In genomic region chr3:145951287-145952165, GRCm38 (mm10) we compare ENCODE assay signal across 11 mouse cellular contexts. TPM values are rescaled to one million over a fixed set of nuclear protein-coding genes. Genes with fewer than 3 reads are reported as not detected.
A peak's percentile ranks its signal among the peaks of the same experiment; 100 is the strongest.
DNase-seq lines count a peak whose midpoint lies in the region; ATAC-seq and TF ChIP-seq lines count a peak whose summit lies in the region.
"Had no signal": no experiment of that assay in that cellular context is flagged by ENCODE, and none has a peak within 500 bp of the region (broad histone marks: within the 10 kb centered on the region; RNA-seq: fewer than 3 reads in every experiment).

No protein-coding gene starts in this region.

- no peaks in the 10 kb centered on the region for H3K27me3 ChIP-seq in cerebellum, adult 2 months (ENCODE audit: control insufficient read depth, insufficient read depth, low read length)

- WGBS in cerebellum, adult 2 months = 63% methylated on average over 17 of the region's 17 CpGs

- H3K4me1 ChIP-seq in cerebellum, adult 2 months (ENCODE audit: control insufficient read depth, insufficient read depth, low read length) = no peaks in the 10 kb centered on the region

- peak; percentile 66 for ATAC-seq in CD4-positive, CD25-positive, alpha-beta regulatory T cell, adult 4 months
- peak; percentile 55 to 71 for ATAC-seq in hematopoietic stem cell, adult 5-6 weeks (replicated peaks in 1 of 2; ENCODE audit: insufficient read depth in 1 of 2, low FRiP score in 2 of 2, low TSS enrichment in 1 of 2, low read depth in 1 of 2, poor library complexity in 2 of 2, severe bottlenecking in 2 of 2)

- DNase-seq in 3T3-L1 (ENCODE audit: low read depth, low spot score) (peak; percentile 47), MN1 (ENCODE audit: low spot score) (no peak)
- DNase-seq in gastrocnemius, adult 8-10 months (ENCODE audit: low spot score in 2 of 2) = peak; percentile 34 to 41
- DNase-seq in cerebellum, adult 2 months = no peak
- DNase-seq in spleen, postnatal 4 days (ENCODE audit: low spot score in 2 of 2) = no peak
- no peak for DNase-seq in thymus, postnatal 36 days

- TF ChIP-seq POLR2A in cerebellum, adult 2 months (IDR thresholded peaks at IDR 0.05; ENCODE audit: borderline replicate concordance, insufficient read depth, low read length) = no peak

- H3K27ac ChIP-seq in cerebellum, adult 2 months (ENCODE audit: insufficient read depth, low read length) = no peak overlapping the region
- H3K27ac ChIP-seq: embryonic facial prominence, embryonic 13.5 days; hindbrain, embryonic 15.5 days; midbrain, embryonic 12.5 days had no signal

- H3K4me3 ChIP-seq in cerebellum, adult 2 months (replicated peaks; ENCODE audit: insufficient read depth, low read depth, low read length) = no peak overlapping the region
- H3K4me3 ChIP-seq: embryonic facial prominence, embryonic 13.5 days; midbrain, embryonic 12.5 days had no signal

- TF ChIP-seq CTCF in cerebellum, adult 2 months (IDR thresholded peaks at IDR 0.05; ENCODE audit: borderline replicate concordance, insufficient read depth, low read depth, low read length) = no peak

RNA-seq across cellular contexts. Expression of gene 2410004B18Rik, which starts 13.7 kb away (rescaled TPM):
- 10 to 100 TPM; 18.9 to 21.5 TPM for polyA plus RNA-seq in CD4-positive, CD25-positive, alpha-beta regulatory T cell, adult 4 months (2017; shearing (Covaris generic))
- total RNA-seq in gastrocnemius, adult 8-10 months (2022) = 10 to 100 TPM; 17.1 to 23.1 (median 19.4) TPM
- 16.6 and 39.2 TPM in 2 replicates for total RNA-seq in hematopoietic stem cell, adult 5-6 weeks (2017)
- polyA plus RNA-seq in cerebellum, adult 2 months (2012; rRNA removed) = 44.3 and 47.9 TPM in 2 replicates

RNA-seq across cellular contexts. Expression of gene Bcl10, which starts 28.9 kb away (rescaled TPM):
- polyA plus RNA-seq in CD4-positive, CD25-positive, alpha-beta regulatory T cell, adult 4 months (2017; shearing (Covaris generic)) = 10 to 100 TPM; 43.5 to 50.2 TPM
- 10 to 100 TPM in 2 of 4 experiments, 1 to 10 TPM in 2; 9.0 to 11.2 (median 9.9) TPM for total RNA-seq in gastrocnemius, adult 8-10 months (2022)
- total RNA-seq in hematopoietic stem cell, adult 5-6 weeks (2017) = 56.9 and 62.3 TPM in 2 replicates
- polyA plus RNA-seq in cerebellum, adult 2 months (2012; rRNA removed) = 14.1 and 15.0 TPM in 2 replicates

RNA-seq across cellular contexts. Expression of gene Syde2, which starts 36.1 kb away (rescaled TPM):
- not detected for polyA plus RNA-seq in CD4-positive, CD25-positive, alpha-beta regulatory T cell, adult 4 months (2017; shearing (Covaris generic))
- total RNA-seq in gastrocnemius, adult 8-10 months (2022) = 1 to 10 TPM in 1 of 4 experiments, under 1 TPM in 3; 0.56 to 1.2 (median 0.82) TPM
- total RNA-seq in hematopoietic stem cell, adult 5-6 weeks (2017) = 14.0 and 22.6 TPM in 2 replicates
- polyA plus RNA-seq in cerebellum, adult 2 months (2012; rRNA removed) = 1.2 and 1.3 TPM in 2 replicates

Comparison
In these comparisons a context has a peak if more than half of its experiments do, and no peak if none do; other contexts are left out.
1. DNase-seq: peak in 3T3-L1 (single experiment) and gastrocnemius, adult 8-10 months (2 of 2); none in cerebellum, adult 2 months (0 of 2), spleen, postnatal 4 days (0 of 2), MN1 (single experiment) and thymus, postnatal 36 days (0 of 2).